27 mouse cellular contexts compared by ENCODE assay signal in genomic region chr14:73913756-73914448, GRCm38 (mm10).
A peak's percentile ranks its signal among the peaks of the same experiment; 100 is the strongest.
DNase-seq lines count a peak whose midpoint lies in the region; ATAC-seq and TF ChIP-seq lines count a peak whose summit lies in the region.
"Had no signal": no experiment of that assay in that cellular context is flagged by ENCODE, and none has a peak within 500 bp of the region (broad histone marks: within the 10 kb centered on the region; RNA-seq: fewer than 3 reads in every experiment).

No protein-coding gene starts in this region.

- intact Hi-C loops in left cerebral cortex, postnatal 14 days (cut with DNase I): no loop called here
- intact Hi-C loops in gastrocnemius, postnatal 36 days (cut with DNase I): no loop called here

- WGBS in liver, postnatal 0 days (ENCODE audit: insufficient replicate concordance): 59% methylated on average over 5 of the region's 5 CpGs

- peak overlapping the region; percentile 39; the same call in 1 of the 2 replicates for H3K9ac ChIP-seq in CH12.LX (ENCODE audit: insufficient read depth, low read depth)
- H3K9ac ChIP-seq in liver, postnatal 0 days (replicated peaks): no peak overlapping the region
- H3K9ac ChIP-seq: forebrain, embryonic 13.5 days; heart, embryonic 13.5 days; hindbrain, embryonic 13.5 days; kidney, embryonic 15.5 days; liver, embryonic 15.5 days; neural tube, embryonic 13.5 days had no signal

- in situ Hi-C loops in CH12.LX (cut with MboI; ENCODE audit: low pct_ligation_motif_present, low pct_unique_long_range_greater_than_20kb, low sequenced_read_pairs): no loop called here

- peaks cover 13 to 45% of the 10 kb centered on the region in 2 experiments for H3K4me1 ChIP-seq in CH12.LX (ENCODE audit: control insufficient read depth in 1 of 2, insufficient read depth in 2 of 2)
- H3K4me1 ChIP-seq in liver, postnatal 0 days (ENCODE audit: insufficient read depth): no peaks in the 10 kb centered on the region
- H3K4me1 ChIP-seq: heart, embryonic 13.5 days; hindbrain, embryonic 13.5 days; kidney, embryonic 15.5 days; limb, embryonic 10.5 days; liver, embryonic 15.5 days; midbrain, embryonic 10.5 days; neural tube, embryonic 13.5 days had no signal

- DNase-seq in layer of hippocampus, adult 9-11 months: peak; percentile 17
- DNase-seq in layer of hippocampus, adult 8-10 months (ENCODE audit: low spot score in 2 of 2): no peak
- DNase-seq in 3T3-L1 (ENCODE audit: low read depth, low spot score) (peak; percentile 3), CH12.LX (ENCODE audit: extremely low read depth) (peak; percentile 50)
- DNase-seq in left cerebral cortex, postnatal 14 days (ENCODE audit: low spot score in 2 of 2): peak; percentile 24 to 55
- no peak for DNase-seq in liver, postnatal 0 days
- no peak for DNase-seq in gastrocnemius, postnatal 36 days
- DNase-seq: adrenal gland, postnatal 25 days; cerebellum, postnatal 10 days; gastrocnemius, postnatal 25 days; heart, adult 2 months; kidney, adult 11 months; layer of hippocampus, postnatal 36 days; liver; retina, postnatal 1 day; spleen, adult 18-20 months; thymus, postnatal 14 days had no signal

- no peak for ATAC-seq in liver, postnatal 0 days
- ATAC-seq: forebrain, embryonic 13.5 days; midbrain, embryonic 16.5 days had no signal

- no peak for TF ChIP-seq CTCF in CH12.LX (conservative IDR thresholded peaks at IDR 0.05 in 1 of 2, IDR thresholded peaks at IDR 0.05 in 1 of 2; ENCODE audit: low read depth in 2 of 2, low read length in 2 of 2)
- no peak for TF ChIP-seq CTCF in liver, postnatal 0 days (IDR thresholded peaks at IDR 0.05; ENCODE audit: low read depth)

- H3K36me3 ChIP-seq in CH12.LX (replicated peaks in 1 of 2; ENCODE audit: control insufficient read depth in 1 of 2, insufficient read depth in 1 of 2, low read length in 1 of 2): no peaks in the 10 kb centered on the region
- no peaks in the 10 kb centered on the region for H3K36me3 ChIP-seq in liver, postnatal 0 days (replicated peaks; ENCODE audit: insufficient read depth, low read length)
- H3K36me3 ChIP-seq: heart, embryonic 13.5 days; hindbrain, embryonic 13.5 days; kidney, embryonic 15.5 days; limb, embryonic 10.5 days; liver, embryonic 15.5 days; midbrain, embryonic 10.5 days; neural tube, embryonic 13.5 days had no signal

- dilution Hi-C loops in CH12.LX (cut with MboI; ENCODE audit: extremely low pct_ligation_motif_present, extremely low pct_unique_long_range_greater_than_20kb, low sequenced_read_pairs): no loop called here

- no peaks in the 10 kb centered on the region for H3K9me3 ChIP-seq in CH12.LX (replicated peaks; ENCODE audit: low read length)
- no peaks in the 10 kb centered on the region for H3K9me3 ChIP-seq in liver, postnatal 0 days (ENCODE audit: low read length)
- H3K9me3 ChIP-seq: forebrain, embryonic 13.5 days; heart, embryonic 13.5 days; hindbrain, embryonic 13.5 days; kidney, embryonic 15.5 days; limb, embryonic 10.5 days; liver, embryonic 15.5 days; midbrain, embryonic 10.5 days; neural tube, embryonic 13.5 days had no signal

- no peaks in the 10 kb centered on the region for H3K27me3 ChIP-seq in CH12.LX (replicated peaks)
- no peaks in the 10 kb centered on the region for H3K27me3 ChIP-seq in liver, postnatal 0 days (ENCODE audit: insufficient read depth, low read length)
- H3K27me3 ChIP-seq: forebrain, embryonic 13.5 days; heart, embryonic 13.5 days; hindbrain, embryonic 13.5 days; kidney, embryonic 15.5 days; liver, embryonic 15.5 days; neural tube, embryonic 13.5 days had no signal

- no peak overlapping the region for H3K4me3 ChIP-seq in CH12.LX (replicated peaks in 1 of 3; ENCODE audit: low read depth in 2 of 3, low read length in 2 of 3, poor library complexity in 1 of 3)
- H3K4me3 ChIP-seq in liver, postnatal 0 days (ENCODE audit: low read depth, low read length): no peak overlapping the region
- H3K4me3 ChIP-seq: forebrain, embryonic 13.5 days; heart, adult 2 months; heart, embryonic 13.5 days; hindbrain, embryonic 13.5 days; kidney, embryonic 15.5 days; limb, embryonic 10.5 days; liver, embryonic 15.5 days; midbrain, embryonic 10.5 days; myocyte; neural tube, embryonic 13.5 days had no signal

- no peak overlapping the region for H3K27ac ChIP-seq in CH12.LX (ENCODE audit: insufficient read depth, low read depth)
- H3K27ac ChIP-seq in liver, postnatal 0 days (ENCODE audit: low read depth): no peak overlapping the region
- H3K27ac ChIP-seq: forebrain, embryonic 13.5 days; heart, adult 2 months; heart, embryonic 13.5 days; hindbrain, embryonic 13.5 days; kidney, embryonic 15.5 days; limb, embryonic 10.5 days; liver, embryonic 15.5 days; midbrain, embryonic 10.5 days; neural tube, embryonic 13.5 days had no signal

- no peak; the same call in 1 of the 2 replicates for TF ChIP-seq RAD21 in CH12.LX (IDR thresholded peaks at IDR 0.05; ENCODE audit: low read depth, low read length)

- TF ChIP-seq POLR2A in CH12.LX (IDR thresholded peaks at IDR 0.05; ENCODE audit: low read depth, low read length): no peak

- H3K4me2 ChIP-seq in CH12.LX (ENCODE audit: insufficient read depth, low read depth, poor library complexity, severe bottlenecking): peak overlapping the region; percentile 64
- no peak overlapping the region for H3K4me2 ChIP-seq in liver, postnatal 0 days (ENCODE audit: low read depth, low read length)
- H3K4me2 ChIP-seq: forebrain, embryonic 13.5 days; heart, embryonic 13.5 days; hindbrain, embryonic 13.5 days; kidney, embryonic 15.5 days; liver, embryonic 15.5 days; neural tube, embryonic 13.5 days had no signal

- peak; percentile 75 for TF ChIP-seq EP300 in CH12.LX (IDR thresholded peaks at IDR 0.05; ENCODE audit: low read length)
- TF ChIP-seq EP300 in liver, postnatal 0 days (IDR thresholded peaks at IDR 0.05; ENCODE audit: low read depth): no peak

- no peaks in the 10 kb centered on the region for H3K79me2 ChIP-seq in CH12.LX (replicated peaks; ENCODE audit: control insufficient read depth, extremely low read depth, insufficient read depth, poor library complexity, severe bottlenecking)

TF ChIP-seq in CH12.LX, 34 proteins besides CTCF, POLR2A, EP300 and RAD21:
- peak; percentile 63 for TF ChIP-seq ETS1 (conservative IDR thresholded peaks at IDR 0.05; ENCODE audit: low read depth, low read length)
- peak; percentile 95 for TF ChIP-seq IRF4 (IDR thresholded peaks at IDR 0.05; ENCODE audit: low read depth, low read length)
- TF ChIP-seq MAX (IDR thresholded peaks at IDR 0.05; ENCODE audit: low read length): no peak
- TF ChIP-seq NELFE (IDR thresholded peaks at IDR 0.05; ENCODE audit: low read depth, low read length): no peak
- TF ChIP-seq MXI1 (IDR thresholded peaks at IDR 0.05; ENCODE audit: low read depth, low read length): no peak
- no peak for TF ChIP-seq TBP (conservative IDR thresholded peaks at IDR 0.05; ENCODE audit: low read depth, low read length)
- TF ChIP-seq BHLHE40 (IDR thresholded peaks at IDR 0.05; ENCODE audit: low read depth, low read length): peak; percentile 72
- 0 out of 2 replicates have a peak, but pooled peaks have one; percentile 45 for TF ChIP-seq SIN3A (IDR thresholded peaks at IDR 0.05; ENCODE audit: low read length)
- no peak for TF ChIP-seq CHD1 (IDR thresholded peaks at IDR 0.05; ENCODE audit: low read depth, low read length)
- no peak for TF ChIP-seq SMC3 (IDR thresholded peaks at IDR 0.05; ENCODE audit: low read depth, low read length)
- TF ChIP-seq MYC (IDR thresholded peaks at IDR 0.05; ENCODE audit: low read depth, low read length): no peak
- peak; percentile 53 for TF ChIP-seq ZNF384 (IDR thresholded peaks at IDR 0.05; ENCODE audit: low read depth, low read length)
- no peak for TF ChIP-seq PAX5 (IDR thresholded peaks at IDR 0.05; ENCODE audit: low read length)
- no peak; the same call in 1 of the 2 replicates for TF ChIP-seq HCFC1 (IDR thresholded peaks at IDR 0.05; ENCODE audit: low read depth, low read length)
- no peak for TF ChIP-seq POLR2AphosphoS2 (IDR thresholded peaks at IDR 0.05; ENCODE audit: low read depth, low read length)
- no peak for TF ChIP-seq ZC3H11A (IDR thresholded peaks at IDR 0.05; ENCODE audit: low read depth, low read length)
- no peak for TF ChIP-seq GABPA (IDR thresholded peaks at IDR 0.05; ENCODE audit: insufficient replicate concordance, low read depth, low read length)
- TF ChIP-seq MAZ (IDR thresholded peaks at IDR 0.05; ENCODE audit: low read depth, low read length): no peak
- 0 out of 2 replicates have a peak, but pooled peaks have one; percentile 19 for TF ChIP-seq KAT2A (IDR thresholded peaks at IDR 0.05; ENCODE audit: insufficient replicate concordance, low read length)
- TF ChIP-seq USF2 (conservative IDR thresholded peaks at IDR 0.05; ENCODE audit: low read depth, low read length): no peak
- no peak for TF ChIP-seq NRF1 (IDR thresholded peaks at IDR 0.05; ENCODE audit: low read depth, low read length)
- peak; percentile 86 for TF ChIP-seq JUND (conservative IDR thresholded peaks at IDR 0.05; ENCODE audit: low read depth, low read length)
- no peak for TF ChIP-seq ZKSCAN1 (IDR thresholded peaks at IDR 0.05; ENCODE audit: borderline replicate concordance, low read depth, low read length)
- TF ChIP-seq ZMIZ1 (IDR thresholded peaks at IDR 0.05; ENCODE audit: low read depth, low read length): no peak
- 0 out of 2 replicates have a peak, but pooled peaks have one; percentile 31 for TF ChIP-seq MAFK (IDR thresholded peaks at IDR 0.05; ENCODE audit: insufficient replicate concordance, low read length)
- 0 out of 2 replicates have a peak, but pooled peaks have one; percentile 34 for TF ChIP-seq TCF12 (IDR thresholded peaks at IDR 0.05; ENCODE audit: low read depth, low read length)
- no peak for TF ChIP-seq UBTF (IDR thresholded peaks at IDR 0.05; ENCODE audit: low read depth, low read length)
- no peak for TF ChIP-seq E2F4 (IDR thresholded peaks at IDR 0.05; ENCODE audit: insufficient replicate concordance, low read depth, low read length)
- TF ChIP-seq CHD2 (IDR thresholded peaks at IDR 0.05; ENCODE audit: low read length): no peak; the same call in 1 of the 2 replicates
- 0 out of 2 replicates have a peak, but pooled peaks have one; percentile 22 for TF ChIP-seq ELF1 (IDR thresholded peaks at IDR 0.05; ENCODE audit: low read depth, low read length)
- TF ChIP-seq RCOR1 (conservative IDR thresholded peaks at IDR 0.05; ENCODE audit: low read depth, low read length): no peak; the same call in 1 of the 2 replicates
- no peak for TF ChIP-seq USF1 (IDR thresholded peaks at IDR 0.05; ENCODE audit: low read depth, low read length)
- peak; percentile 79; the same call in 1 of the 2 replicates for TF ChIP-seq MEF2A (IDR thresholded peaks at IDR 0.05; ENCODE audit: borderline replicate concordance, low read depth, low read length)
- peak; percentile 62; the same call in 1 of the 2 replicates for TF ChIP-seq JUN (IDR thresholded peaks at IDR 0.05; ENCODE audit: insufficient read depth, low read depth, low read length)

Comparison
In these comparisons a context has a peak if more than half of its experiments do, and no peak if none do; other contexts are left out.
1. DNase-seq: peak in layer of hippocampus, adult 9-11 months (single experiment), 3T3-L1 (single experiment), CH12.LX (single experiment) and left cerebral cortex, postnatal 14 days (2 of 2); none in layer of hippocampus, adult 8-10 months (0 of 2), liver, postnatal 0 days (single experiment) and gastrocnemius, postnatal 36 days (0 of 2).